8 mouse cellular contexts compared by ENCODE assay signal in genomic region chr1:167929729-167930341, GRCm38 (mm10).
DNase-seq lines count a peak whose midpoint lies in the region; ATAC-seq and TF ChIP-seq lines count a peak whose summit lies in the region.

No protein-coding gene starts in this region.

- peak; percentile 68 for ATAC-seq in forebrain, embryonic 13.5 days
- ATAC-seq in intestine, embryonic 15.5 days, result peak; percentile 82
- peak; percentile 77; the same call in 1 of the 2 replicates for ATAC-seq in lung, embryonic 14.5 days (ENCODE audit: insufficient read depth)

- peak; percentile 18 for DNase-seq in urinary bladder, postnatal 14 days (ENCODE audit: low spot score)
- no peak for DNase-seq in urinary bladder, postnatal 36 days (ENCODE audit: low spot score in 2 of 2)
- peak; percentile 80 for DNase-seq in lung, embryonic 14.5 days
- DNase-seq in thymus, postnatal 36 days, result no peak
- no peak for DNase-seq in thymus, postnatal 10 days (ENCODE audit: low spot score in 2 of 2)

- peak; percentile 68 for TF ChIP-seq CTCF in lung, embryonic 14.5 days (IDR thresholded peaks at IDR 0.05; ENCODE audit: low read depth)
- no peak for TF ChIP-seq CTCF in small intestine, adult 2 months (IDR thresholded peaks at IDR 0.05; ENCODE audit: extremely low read depth, insufficient read length, insufficient replicate concordance, low read depth, low read length)

- H3K4me3 ChIP-seq in forebrain, embryonic 13.5 days, result peak overlapping the region; percentile 27
- peak overlapping the region; percentile 39 for H3K4me3 ChIP-seq in intestine, embryonic 15.5 days (replicated peaks)
- peak overlapping the region; percentile 37 for H3K4me3 ChIP-seq in lung, embryonic 14.5 days (ENCODE audit: low read depth, low read length)
- H3K4me3 ChIP-seq in small intestine, adult 2 months (ENCODE audit: low read depth, low read length), result peak overlapping the region; percentile 27

- TF ChIP-seq POLR2A in small intestine, adult 2 months (IDR thresholded peaks at IDR 0.05; ENCODE audit: low read depth, low read length), result no peak

- no peaks in the 10 kb centered on the region for H3K36me3 ChIP-seq in forebrain, embryonic 13.5 days (ENCODE audit: poor library complexity, severe bottlenecking)
- H3K36me3 ChIP-seq in intestine, embryonic 15.5 days, result no peaks in the 10 kb centered on the region
- no peaks in the 10 kb centered on the region for H3K36me3 ChIP-seq in lung, embryonic 14.5 days (ENCODE audit: insufficient read depth)
- H3K36me3 ChIP-seq in small intestine, adult 2 months (ENCODE audit: control insufficient read depth, insufficient read depth, low read length), result no peaks in the 10 kb centered on the region

- no peaks in the 10 kb centered on the region for H3K9me3 ChIP-seq in forebrain, embryonic 13.5 days (replicated peaks)
- H3K9me3 ChIP-seq in intestine, embryonic 15.5 days, result no peaks in the 10 kb centered on the region
- H3K9me3 ChIP-seq in lung, embryonic 14.5 days (ENCODE audit: low read depth, low read length), result no peaks in the 10 kb centered on the region

- H3K27me3 ChIP-seq in forebrain, embryonic 13.5 days, result peaks cover 11% of the 10 kb centered on the region
- 0 out of 2 replicates have a peak, but pooled peaks cover 7% of the 10 kb centered on the region for H3K27me3 ChIP-seq in intestine, embryonic 15.5 days (replicated peaks)
- H3K27me3 ChIP-seq in lung, embryonic 14.5 days (ENCODE audit: insufficient read depth, low read length), result peaks cover 10% of the 10 kb centered on the region; the same call in 1 of the 2 replicates
- H3K27me3 ChIP-seq in small intestine, adult 2 months (ENCODE audit: control insufficient read depth, insufficient read depth, low read length), result no peaks in the 10 kb centered on the region

- H3K9ac ChIP-seq in forebrain, embryonic 13.5 days, result no peak overlapping the region
- H3K9ac ChIP-seq in intestine, embryonic 15.5 days, result peak overlapping the region; percentile 23
- peak overlapping the region; percentile 16; the same call in 1 of the 2 replicates for H3K9ac ChIP-seq in lung, embryonic 14.5 days

- H3K27ac ChIP-seq in forebrain, embryonic 13.5 days, result no peak overlapping the region
- no peak overlapping the region for H3K27ac ChIP-seq in intestine, embryonic 15.5 days
- no peak overlapping the region for H3K27ac ChIP-seq in lung, embryonic 14.5 days (ENCODE audit: low read depth)
- no peak overlapping the region for H3K27ac ChIP-seq in small intestine, adult 2 months (ENCODE audit: insufficient read depth, low read depth, low read length)

- peak overlapping the region; percentile 60 for H3K4me2 ChIP-seq in forebrain, embryonic 13.5 days
- peak overlapping the region; percentile 89 for H3K4me2 ChIP-seq in intestine, embryonic 15.5 days (replicated peaks)
- H3K4me2 ChIP-seq in lung, embryonic 14.5 days, result peak overlapping the region; percentile 78

- WGBS in forebrain, embryonic 13.5 days, result under 1% methylated on average over 28 of the region's 28 CpGs
- 2% methylated on average over 28 of the region's 28 CpGs for WGBS in intestine, embryonic 15.5 days
- 1% methylated on average over 28 of the region's 28 CpGs for WGBS in lung, embryonic 14.5 days
- WGBS in small intestine, adult 2 months, result 5% methylated on average over 28 of the region's 28 CpGs

- H3K4me1 ChIP-seq in forebrain, embryonic 13.5 days, result peaks cover 22% of the 10 kb centered on the region
- 0 out of 2 replicates have a peak, but pooled peaks cover 2% of the 10 kb centered on the region for H3K4me1 ChIP-seq in intestine, embryonic 15.5 days (replicated peaks)
- H3K4me1 ChIP-seq in lung, embryonic 14.5 days (ENCODE audit: insufficient read depth), result no peaks in the 10 kb centered on the region
- H3K4me1 ChIP-seq in small intestine, adult 2 months (ENCODE audit: control insufficient read depth, insufficient read depth, insufficient read length, low read length), result no peaks in the 10 kb centered on the region

Comparison
In these comparisons a context has a peak if more than half of its experiments do, and no peak if none do; other contexts are left out.
1. DNase-seq: peak in urinary bladder, postnatal 14 days (single experiment) and lung, embryonic 14.5 days (single experiment); none in urinary bladder, postnatal 36 days (0 of 2), thymus, postnatal 36 days (0 of 2) and thymus, postnatal 10 days (0 of 2).
2. Peak in every context shown above with its lines, with median percentiles within 50 percentile points of each other: ATAC-seq, H3K4me2 ChIP-seq and H3K4me3 ChIP-seq.